Mouse (Mus musculus) spleen, adult 18-20 months (tissue): ENCODE measurements around the gene Clca3a2.
"Not testable (repeated sequence)": the region's sequence is repeated elsewhere in the genome, so short reads cannot be mapped to it uniquely, and the experiment has no call there.

Source experiments
- DNase-seq, 2 experiments: peaks; one replicate each; pipeline ENCODE4 v3.0.0; 2022; ENCODE audit warnings: mixed read lengths in 2 of 2

Clca3a2 gene

DNA sequence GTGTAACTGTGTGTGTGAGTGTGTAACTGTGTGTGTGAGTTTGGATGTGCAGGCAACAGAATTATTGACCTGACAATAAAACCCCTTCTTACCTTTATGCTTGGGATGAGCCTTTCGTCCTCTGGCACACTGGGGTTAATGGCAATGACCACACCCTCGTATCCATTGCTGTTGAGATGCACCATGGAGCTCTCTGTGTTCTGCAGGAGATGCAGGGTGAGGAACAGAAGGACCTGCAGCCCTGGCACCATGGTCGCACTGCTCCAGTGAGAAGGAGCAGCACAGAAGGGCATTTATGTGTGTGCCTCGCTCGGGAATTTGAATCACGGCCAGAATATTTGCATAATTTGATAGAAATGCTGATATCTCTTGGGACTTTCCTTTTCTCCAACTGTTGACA lies at the start of gene Clca3a2:
Clca3a2 (minus strand) TSS at position 276 of the 400 bp plus-strand sequence.
- DNase-seq = not testable (repeated sequence)

DNA sequence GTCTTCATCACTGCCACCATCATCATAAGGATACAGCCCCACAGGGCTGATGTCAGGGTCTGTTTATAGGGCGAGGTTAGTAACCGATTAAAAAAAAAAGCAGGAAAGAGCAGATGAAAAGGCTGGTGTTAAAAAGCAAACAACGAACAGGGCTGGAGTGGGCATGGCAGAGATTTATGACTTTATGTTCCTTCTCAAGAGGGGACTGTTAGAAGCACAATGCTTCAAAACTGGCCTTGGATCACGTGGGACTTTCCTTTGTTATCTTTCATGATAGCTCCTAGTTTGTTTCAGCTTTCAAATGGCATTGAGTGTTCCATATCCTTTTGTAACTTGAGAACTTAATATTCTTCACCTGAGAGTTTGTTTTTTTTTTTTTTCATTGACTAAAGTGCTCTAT lies 30.3 kb upstream of the Clca3a2 start:
- DNase-seq = no peak

DNA sequence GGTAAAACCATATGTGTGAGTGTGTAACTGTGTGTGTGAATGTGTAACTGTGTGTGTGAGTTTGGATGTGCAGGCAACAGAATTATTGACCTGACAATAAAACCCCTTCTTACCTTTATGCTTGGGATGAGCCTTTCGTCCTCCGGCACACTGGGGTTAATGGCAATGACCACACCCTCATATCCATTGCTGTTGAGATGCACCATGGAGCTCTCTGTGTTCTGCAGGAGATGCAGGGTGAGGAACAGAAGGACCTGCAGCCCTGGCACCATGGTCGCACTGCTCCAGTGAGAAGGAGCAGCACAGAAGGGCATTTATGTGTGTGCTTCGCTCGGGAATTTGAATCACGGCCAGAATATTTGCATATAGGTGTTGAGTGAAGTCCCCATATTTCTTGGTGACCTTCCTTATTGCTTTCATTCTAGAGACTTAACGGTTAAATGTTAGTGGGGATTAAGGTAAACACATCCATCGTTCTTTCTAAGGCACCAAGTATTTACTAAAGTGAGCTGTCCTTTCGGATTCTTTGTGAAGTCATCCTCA lies 29.8 kb upstream of the Clca3a2 start, which contains the start of gene Clca3b:
Clca3b (minus strand) TSS at position 344 of the 543 bp plus-strand sequence.
- DNase-seq = not testable (repeated sequence)

DNA sequence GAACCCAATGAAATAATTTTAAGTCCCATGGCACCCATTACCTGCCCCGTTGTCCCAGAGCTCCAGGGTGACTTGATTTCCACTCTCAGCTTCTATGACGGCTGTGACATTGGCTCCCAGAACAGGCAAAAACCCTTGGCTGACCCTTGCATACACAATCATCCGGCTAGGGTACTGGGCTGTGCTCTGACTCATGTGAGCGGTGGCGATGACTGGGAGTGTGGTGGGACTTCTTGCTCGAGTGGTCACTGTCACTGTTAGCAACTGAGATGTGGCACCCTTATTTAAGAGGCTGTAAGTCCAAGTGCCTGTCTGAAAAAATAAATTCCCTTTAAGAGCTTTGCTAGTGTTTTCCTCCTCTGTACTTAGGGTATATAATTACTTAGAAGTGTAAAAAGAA lies 8.0 kb upstream of the Clca3a2 start:
- no peak for DNase-seq

DNA sequence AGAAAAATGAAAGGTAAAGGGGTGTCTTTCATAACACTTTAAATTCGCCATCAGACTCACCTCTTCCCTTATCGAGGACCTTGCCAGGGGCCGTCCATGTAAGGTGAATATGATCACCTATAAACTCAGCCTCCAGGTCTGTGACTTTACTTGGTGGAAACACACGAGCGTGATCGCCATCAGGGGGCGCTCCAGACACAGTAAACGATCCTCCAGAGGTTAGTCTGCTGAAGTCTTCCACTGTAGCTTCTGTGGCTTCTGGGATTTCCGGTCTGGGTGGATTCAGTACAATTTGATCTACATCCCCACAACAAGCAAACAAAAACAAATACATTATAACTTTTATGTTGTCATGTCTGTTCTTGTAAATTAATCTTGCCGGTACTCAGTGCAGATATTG lies 5.9 kb upstream of the Clca3a2 start:
- DNase-seq = peak; percentile 6 to 59

DNA sequence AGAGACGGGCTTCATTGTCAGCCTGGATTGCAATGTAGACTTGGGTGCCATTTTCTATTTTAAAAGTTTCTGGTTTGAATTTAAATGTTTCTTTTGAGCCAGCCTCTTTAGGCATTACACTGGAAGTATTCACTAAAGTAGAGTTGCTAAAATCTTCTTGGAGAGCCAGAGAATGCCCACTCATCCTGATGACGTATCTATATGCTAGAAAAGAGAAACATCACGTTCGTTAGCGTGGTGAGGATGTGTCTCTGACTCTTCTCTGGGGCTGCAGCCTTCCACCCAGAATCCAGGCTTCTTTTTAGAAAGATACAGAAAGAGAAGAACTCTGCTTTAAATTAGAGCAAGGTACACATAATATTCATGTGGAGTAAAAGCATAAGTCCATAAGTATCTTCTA lies 4.0 kb upstream of the Clca3a2 start:
- DNase-seq = no peak

DNA sequence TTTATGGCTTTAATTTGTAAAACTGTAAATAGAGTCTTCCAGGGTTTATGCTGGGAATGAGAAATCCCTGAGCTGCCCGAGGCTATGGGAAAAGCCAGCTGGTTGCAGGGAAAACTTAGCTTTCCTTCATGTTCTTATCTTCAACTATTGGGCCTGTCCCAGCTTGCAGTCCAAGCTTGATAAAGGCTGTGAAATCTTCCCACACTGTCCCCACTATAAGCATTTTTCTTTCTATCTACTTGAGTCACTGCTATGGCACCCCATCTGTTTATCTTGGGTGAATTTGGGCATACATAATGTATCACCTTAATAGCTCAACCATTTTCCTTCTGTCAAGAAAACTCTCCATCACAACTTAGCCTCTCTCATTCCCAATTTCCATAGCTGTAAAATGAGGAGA lies 1.3 kb upstream of the Clca3a2 start:
- no peak for DNase-seq

DNA sequence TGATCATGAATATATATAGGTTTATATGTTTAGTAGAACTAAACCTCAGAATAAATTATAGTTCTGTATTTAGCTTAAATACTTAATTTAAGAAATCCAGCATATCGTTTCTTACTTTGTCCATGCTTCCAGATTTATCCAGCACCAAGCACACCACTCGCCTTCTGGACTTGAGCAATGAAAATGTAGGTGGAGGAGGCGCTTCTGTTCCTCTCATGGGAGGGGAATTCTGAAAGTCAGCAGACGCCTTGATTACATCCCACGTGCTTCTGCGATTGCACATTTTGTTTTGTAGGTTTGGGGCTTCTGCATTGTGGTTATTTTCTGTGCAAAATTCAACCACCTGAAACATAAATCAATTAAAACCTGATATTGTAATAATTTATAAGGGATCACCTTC lies 6.0 kb downstream of the Clca3a2 start:
- not testable (repeated sequence) for DNase-seq

DNA sequence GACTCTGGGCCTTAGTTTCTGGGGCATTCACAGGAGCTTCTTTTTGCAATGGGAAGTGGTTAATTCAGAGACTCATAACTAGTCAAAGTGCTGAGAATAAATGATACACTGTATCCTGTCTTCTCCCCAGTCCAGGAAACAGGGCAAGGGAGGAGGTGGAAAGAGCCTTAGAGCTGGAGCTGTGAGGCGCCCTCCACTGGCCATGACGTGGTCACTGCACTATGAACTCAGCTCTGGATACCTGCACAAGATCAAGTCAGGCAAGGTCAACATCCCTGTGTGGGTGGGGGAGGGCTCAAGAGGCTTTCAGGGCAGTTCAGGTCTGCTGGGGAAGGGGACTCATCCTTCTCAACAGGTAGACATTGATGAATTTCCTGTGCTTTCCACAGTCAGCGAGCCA lies 7.5 kb downstream of the Clca3a2 start:
- no peak for DNase-seq

DNA sequence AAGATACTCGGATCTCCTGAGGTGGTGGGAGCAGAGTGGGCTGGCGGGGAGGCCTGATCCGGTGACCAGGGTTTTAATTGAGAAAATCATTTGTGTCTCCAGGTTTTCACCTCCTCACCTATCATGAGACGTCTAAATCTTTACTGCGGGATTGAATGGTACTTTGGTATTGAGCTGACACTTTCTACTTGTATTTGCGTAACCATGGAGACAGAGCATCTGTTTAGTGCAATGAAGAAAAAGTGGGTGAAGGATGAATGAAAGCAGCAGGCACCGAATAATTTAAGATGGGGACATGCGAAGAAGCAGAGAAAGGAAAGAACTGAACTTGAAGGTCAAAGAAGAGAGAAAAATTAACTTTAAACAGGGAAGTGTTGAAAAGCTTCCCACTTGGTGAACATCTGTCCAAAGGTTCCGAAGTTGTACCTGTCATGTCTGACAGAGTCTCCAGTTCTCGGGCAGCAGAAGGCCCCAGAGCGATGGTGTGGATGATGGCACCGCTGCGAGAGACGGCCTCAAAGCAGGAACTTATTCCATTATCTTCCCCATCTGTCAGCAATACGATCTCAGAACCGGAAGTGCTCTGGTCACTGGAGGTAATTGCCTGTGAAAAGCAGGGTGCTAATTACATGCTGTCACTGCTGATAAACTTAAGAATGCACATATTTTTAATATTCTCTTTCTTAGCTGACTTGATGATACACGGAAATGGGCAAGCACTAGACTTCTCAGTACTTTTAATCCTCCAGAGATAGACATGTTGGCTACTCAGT lies 11.0 kb downstream of the Clca3a2 start:
- DNase-seq = not testable (repeated sequence)

DNA sequence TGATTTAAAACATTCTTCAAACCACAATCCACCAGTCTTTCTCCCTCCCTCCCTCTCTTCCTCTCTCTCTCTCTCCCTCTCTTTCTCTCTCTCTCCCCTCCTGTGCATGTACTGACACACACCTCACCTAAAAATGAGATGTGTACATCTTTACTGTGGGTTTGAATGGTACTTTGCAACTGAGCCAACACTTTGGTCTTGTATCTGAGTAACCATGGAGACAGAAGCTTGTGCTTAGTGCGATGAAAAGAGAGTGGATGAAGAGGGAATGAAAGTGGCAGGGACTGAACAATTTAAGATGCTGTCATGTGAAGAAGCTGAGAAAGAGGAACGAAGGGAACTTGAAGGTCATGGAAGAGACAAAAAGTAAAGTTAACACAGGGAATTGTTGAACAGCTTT lies 12.7 kb downstream of the Clca3a2 start:
- not testable (repeated sequence) for DNase-seq

DNA sequence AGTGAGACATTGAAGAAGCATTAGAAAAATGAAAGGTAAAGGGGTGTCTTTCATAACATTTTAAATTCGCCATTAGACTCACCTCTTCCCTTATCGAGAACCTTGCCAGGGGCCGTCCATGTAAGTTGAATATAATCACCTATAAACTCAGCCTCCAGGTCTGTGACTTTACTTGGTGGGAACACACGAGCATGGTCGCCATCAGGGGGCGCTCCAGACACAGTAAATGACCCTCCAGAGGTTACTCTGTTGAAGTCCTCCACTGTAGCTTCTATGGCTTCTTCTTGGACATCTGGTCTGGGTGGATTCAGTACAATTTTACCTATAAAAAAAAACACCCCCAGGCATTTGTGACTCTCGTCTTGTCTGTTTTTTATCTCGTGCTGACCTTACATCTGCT lies 17.4 kb downstream of the Clca3a2 start:
- no peak for DNase-seq

DNA sequence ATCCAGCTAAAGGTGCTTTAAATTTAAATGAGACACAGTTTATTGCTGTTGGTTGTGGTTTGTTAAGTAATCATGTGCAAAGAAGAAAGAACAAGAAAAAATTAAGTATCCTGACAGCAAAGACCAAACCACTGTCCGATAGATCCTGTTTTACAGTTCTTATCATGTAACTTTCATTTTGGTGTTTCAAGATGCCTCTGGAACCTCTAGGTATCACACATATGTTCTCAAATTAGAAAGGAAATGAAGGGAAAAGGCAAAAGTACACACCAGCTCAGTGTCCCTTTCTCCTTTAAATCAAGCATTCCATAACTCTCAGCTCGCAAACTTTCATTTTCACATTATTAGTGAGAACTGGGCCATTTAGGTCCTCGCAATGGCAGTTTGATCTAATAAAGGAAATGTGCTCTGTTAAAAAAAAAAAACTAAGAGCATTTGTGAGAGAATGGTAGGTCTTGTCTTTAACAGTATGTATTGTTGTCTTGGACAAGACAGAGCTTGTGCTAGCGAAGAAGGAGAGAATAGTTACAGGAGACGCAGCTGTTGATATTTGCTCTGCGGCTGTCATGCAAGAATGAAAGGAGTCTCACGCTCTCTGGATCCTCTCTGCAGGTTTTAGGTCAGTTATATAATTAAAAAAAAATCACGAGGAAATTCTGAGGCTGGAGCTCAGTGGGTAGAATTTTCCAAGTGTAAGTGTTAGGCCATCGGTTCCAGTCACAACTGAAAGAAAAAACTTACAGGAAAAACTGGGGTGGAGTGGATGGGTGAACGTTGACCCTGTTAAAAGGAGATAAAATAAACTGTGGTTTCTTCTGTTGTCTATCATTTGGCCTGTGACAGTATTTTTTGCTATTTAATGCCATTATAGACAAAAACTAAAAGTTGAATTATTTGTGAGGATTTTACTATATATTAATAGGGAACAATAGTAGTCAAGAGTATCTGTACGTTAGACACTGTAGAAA lies 33.8 kb downstream of the Clca3a2 start:
- DNase-seq = no peak

DNA sequence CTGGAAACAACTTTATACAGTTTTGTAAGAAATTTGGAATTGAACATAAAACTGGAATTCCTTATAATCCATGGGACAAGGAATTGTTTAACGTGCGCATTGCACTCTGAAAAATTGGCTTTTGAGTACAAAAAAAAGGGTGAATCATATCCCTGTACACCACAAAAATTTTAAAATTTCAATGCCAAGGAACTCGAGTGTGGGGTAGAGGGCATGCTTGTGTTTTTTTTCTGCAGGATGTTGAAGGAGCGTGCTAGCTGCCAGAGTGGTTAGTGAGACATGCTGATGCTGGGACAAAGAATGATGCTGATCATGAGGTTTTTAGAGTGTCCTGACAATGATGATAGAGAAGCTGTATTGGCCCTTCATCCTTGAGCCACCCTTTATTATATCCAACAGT lies 54.1 kb downstream of the Clca3a2 start:
- no peak for DNase-seq

DNA sequence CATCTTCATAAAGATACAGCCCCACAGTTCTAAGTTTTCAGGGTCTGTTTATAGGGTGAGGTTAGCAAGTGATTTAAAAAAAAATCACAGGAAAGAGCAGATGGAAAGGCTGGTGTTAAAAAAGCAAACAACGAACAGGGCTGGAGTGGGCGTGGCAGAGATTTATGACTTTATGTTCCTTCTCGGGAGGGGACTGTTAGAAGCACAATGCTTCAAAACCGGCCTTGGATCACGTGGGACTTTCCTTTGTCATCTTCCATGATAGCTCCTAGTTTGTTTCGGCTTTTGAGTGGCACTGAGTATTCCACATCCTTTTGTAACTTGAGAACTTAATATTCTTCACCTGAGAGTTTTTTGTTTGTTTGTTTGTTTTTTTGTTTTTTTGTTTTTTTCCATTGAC lies 57.8 kb downstream of the Clca3a2 start:
- DNase-seq = no peak

DNA sequence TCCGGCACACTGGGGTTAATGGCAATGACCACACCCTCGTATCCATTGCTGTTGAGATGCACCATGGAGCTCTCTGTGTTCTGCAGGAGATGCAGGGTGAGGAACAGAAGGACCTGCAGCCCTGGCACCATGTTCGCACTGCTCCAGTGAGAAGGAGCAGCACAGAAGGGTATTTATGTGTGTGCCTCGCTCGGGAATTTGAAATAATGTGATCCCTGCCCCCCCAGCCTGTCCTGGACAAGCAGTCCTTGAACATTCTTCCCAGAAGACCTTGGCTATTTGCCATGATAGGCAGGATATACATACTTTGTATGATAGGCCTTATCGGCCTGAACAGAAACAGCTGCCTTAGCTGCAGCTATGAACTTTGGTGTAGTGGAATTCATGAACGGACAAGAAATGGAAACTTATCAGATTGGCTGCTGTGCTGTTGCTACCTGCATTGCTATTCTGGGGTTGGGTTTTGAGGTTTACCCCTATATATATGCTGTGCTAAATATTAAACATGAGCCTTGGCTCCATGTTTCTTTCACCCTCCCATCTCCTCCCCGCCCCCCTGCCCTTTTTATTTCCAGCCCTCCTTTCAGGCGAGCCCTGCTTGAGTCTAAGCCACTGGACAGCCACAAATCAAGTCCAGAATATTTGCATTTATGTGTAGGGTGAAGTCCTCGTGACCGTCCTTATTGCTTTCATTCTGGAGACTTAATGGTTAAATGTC lies 58.5 kb downstream of the Clca3a2 start, which contains the start of gene Clca3a1:
Clca3a1 (minus strand) TSS at position 386 of the 718 bp plus-strand sequence.
- no peak for DNase-seq

DNA sequence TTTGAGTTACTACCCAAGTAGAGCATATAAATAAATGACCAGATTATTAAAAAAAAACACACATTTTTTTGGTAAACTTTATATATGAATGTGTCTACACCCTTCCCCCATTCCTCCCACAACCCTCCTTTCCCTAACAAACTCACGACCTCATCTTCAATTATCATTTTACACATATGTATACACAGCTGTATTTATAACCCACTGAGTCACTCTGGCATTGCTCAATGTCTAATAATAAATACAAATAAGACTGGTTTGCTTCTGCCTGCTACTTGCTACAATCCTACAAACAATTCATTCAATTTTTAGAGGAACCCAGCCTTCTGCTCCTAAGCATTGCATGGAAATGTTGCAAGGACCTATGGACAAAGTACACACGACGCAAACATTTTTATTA lies 59.6 kb downstream of the Clca3a2 start:
- DNase-seq = no peak

DNA sequence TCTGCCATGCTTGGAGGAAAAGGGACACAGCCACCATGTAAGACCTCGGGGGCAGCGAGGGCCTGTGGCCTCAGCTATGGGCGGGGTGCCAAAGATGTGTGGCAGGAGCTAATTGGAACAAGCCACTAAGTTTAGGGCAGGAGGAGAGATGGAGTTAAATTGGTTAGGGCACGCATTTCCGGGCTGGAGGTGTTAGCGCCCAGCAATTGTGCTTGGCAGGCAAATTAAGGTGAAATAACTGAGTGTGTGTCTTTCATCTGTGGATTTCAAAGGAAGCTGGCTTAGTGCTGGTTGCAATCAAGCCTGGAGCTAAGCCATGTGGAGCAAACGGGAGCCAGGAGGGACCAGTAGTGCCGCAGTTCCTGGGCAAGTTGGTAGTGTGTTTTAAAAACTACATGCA lies 63.2 kb downstream of the Clca3a2 start:
- not testable (repeated sequence) for DNase-seq

DNA sequence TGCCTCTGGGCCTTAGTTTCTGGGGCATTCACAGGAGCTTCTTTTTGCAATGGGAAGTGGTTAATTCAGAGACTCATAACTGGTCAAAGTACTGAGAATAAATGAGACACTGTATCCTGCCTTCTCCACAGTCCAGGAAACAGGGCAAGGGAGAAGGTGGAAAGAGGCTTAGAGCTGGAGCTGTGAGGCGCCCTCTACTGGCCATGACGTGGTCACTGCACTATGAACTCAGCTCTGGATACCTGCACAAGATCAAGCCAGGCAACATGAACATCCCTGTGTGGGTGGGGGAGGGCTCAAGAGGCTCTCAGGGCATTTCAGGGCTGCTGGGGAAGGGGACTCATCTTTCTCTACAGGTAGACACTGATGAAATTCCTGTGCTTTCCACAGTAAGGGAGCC lies 66.2 kb downstream of the Clca3a2 start:
- DNase-seq = peak in 1 of 2 experiments; percentile 14

DNA sequence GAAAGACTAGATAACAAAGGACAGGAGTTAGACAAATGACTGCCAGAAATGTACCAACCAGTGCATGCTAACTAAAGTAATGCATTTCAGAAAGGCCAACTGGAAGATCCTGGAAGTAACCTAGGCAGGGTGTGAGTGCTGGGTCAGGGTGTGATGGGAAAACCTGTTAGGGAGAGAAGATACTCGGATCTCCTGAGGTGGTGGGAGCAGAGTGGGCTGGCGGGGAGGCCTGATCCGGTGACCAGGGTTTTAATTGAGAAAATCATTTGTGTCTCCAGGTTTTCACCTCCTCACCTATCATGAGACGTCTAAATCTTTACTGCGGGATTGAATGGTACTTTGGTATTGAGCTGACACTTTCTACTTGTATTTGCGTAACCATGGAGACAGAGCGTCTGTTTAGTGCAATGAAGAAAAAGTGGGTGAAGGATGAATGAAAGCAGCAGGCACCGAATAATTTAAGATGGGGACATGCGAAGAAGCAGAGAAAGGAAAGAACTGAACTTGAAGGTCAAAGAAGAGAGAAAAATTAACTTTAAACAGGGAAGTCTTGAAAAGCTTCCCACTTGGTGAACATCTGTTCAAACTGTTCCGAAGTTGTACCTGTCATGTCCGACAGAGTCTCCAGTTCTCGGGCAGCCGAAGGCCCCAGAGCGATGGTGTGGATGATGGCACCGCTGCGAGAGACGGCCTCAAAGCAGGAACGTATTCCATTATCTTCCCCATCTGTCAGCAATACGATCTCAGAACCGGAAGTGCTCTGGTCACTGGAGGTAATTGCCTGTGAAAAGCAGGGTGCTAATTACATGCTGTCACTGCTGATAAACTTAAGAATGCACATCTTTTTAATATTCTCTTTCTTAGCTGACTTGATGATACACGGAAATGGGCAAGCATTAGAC lies 70.0 kb downstream of the Clca3a2 start:
- DNase-seq = not testable (repeated sequence)

DNA sequence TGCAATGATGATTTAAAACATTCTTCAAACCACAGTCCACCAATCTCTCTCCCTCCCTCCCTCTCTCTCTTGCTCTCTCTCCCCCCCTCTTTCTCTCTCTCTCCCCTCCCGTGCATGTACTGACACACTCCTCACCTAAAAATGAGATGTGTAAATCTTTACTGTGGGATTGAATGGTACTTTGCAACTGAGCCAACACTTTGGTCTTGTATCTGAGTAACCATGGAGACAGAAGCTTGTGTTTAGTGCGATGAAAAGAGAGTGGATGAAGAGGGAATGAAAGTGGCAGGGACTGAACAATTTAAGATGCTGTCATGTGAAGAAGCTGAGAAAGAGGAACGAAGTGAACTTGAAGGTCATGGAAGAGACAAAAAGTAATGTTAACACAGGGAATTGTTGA lies 71.6 kb downstream of the Clca3a2 start:
- DNase-seq = not testable (repeated sequence)
